Mouse (Mus musculus): ENCODE measurements at regions not wholly inside any gene's neighbourhood (a gene's known extent, or its start where the extent isn't known, plus 50 kb on each side); places are given as distances from the start of the nearest gene placed in this dataset.
A peak's percentile ranks its signal among the peaks of the same experiment; 100 is the strongest.

GRCm38 (mm10) chr17:80801451-80801983 is 73.2 kb upstream of the Map4k3 start:
- ATAC-seq (replicated peaks in 1 of 2; ENCODE audit: insufficient read depth in 1 of 2, low FRiP score in 2 of 2, low TSS enrichment in 1 of 2, low read depth in 1 of 2, poor library complexity in 2 of 2, severe bottlenecking in 2 of 2) = peak; percentile 57 to 73

- no peak for ATAC-seq (replicated peaks in 1 of 2; ENCODE audit: insufficient read depth in 1 of 2, low FRiP score in 2 of 2, low TSS enrichment in 1 of 2, low read depth in 1 of 2, poor library complexity in 2 of 2, severe bottlenecking in 2 of 2)
These were observed 72.6 kb upstream of the Map4k3 start for GRCm38 (mm10) chr17:80800877-80801276.

GRCm38 (mm10) chr17:80800454-80800853 is 72.2 kb upstream of the Map4k3 start:
- ATAC-seq (replicated peaks in 1 of 2; ENCODE audit: insufficient read depth in 1 of 2, low FRiP score in 2 of 2, low TSS enrichment in 1 of 2, low read depth in 1 of 2, poor library complexity in 2 of 2, severe bottlenecking in 2 of 2) = no peak

GRCm38 (mm10) chr17:80799061-80799460 is 70.8 kb upstream of the Map4k3 start:
- ATAC-seq (replicated peaks in 1 of 2; ENCODE audit: insufficient read depth in 1 of 2, low FRiP score in 2 of 2, low TSS enrichment in 1 of 2, low read depth in 1 of 2, poor library complexity in 2 of 2, severe bottlenecking in 2 of 2) = no peak

- ATAC-seq (replicated peaks in 1 of 2; ENCODE audit: insufficient read depth in 1 of 2, low FRiP score in 2 of 2, low TSS enrichment in 1 of 2, low read depth in 1 of 2, poor library complexity in 2 of 2, severe bottlenecking in 2 of 2) = peak in 1 of 2 experiments; percentile 23; a peak in 1 of 4 replicates
These were observed 70.1 kb upstream of the Map4k3 start for GRCm38 (mm10) chr17:80798281-80798980.

GRCm38 (mm10) chr17:80796790-80797189 is 68.5 kb upstream of the Map4k3 start:
- no peak for ATAC-seq (replicated peaks in 1 of 2; ENCODE audit: insufficient read depth in 1 of 2, low FRiP score in 2 of 2, low TSS enrichment in 1 of 2, low read depth in 1 of 2, poor library complexity in 2 of 2, severe bottlenecking in 2 of 2)

GRCm38 (mm10) chr17:80796386-80796785 is 68.1 kb upstream of the Map4k3 start:
- no peak for ATAC-seq (replicated peaks in 1 of 2; ENCODE audit: insufficient read depth in 1 of 2, low FRiP score in 2 of 2, low TSS enrichment in 1 of 2, low read depth in 1 of 2, poor library complexity in 2 of 2, severe bottlenecking in 2 of 2)

GRCm38 (mm10) chr17:80795453-80796105 is 67.3 kb upstream of the Map4k3 start:
- no peak for ATAC-seq (replicated peaks in 1 of 2; ENCODE audit: insufficient read depth in 1 of 2, low FRiP score in 2 of 2, low TSS enrichment in 1 of 2, low read depth in 1 of 2, poor library complexity in 2 of 2, severe bottlenecking in 2 of 2)

- peak; percentile 24 to 36; a peak in 1 of 4 replicates for ATAC-seq (replicated peaks in 1 of 2; ENCODE audit: insufficient read depth in 1 of 2, low FRiP score in 2 of 2, low TSS enrichment in 1 of 2, low read depth in 1 of 2, poor library complexity in 2 of 2, severe bottlenecking in 2 of 2)
These were observed 64.3 kb upstream of the Map4k3 start for GRCm38 (mm10) chr17:80792605-80793004.

- ATAC-seq (replicated peaks in 1 of 2; ENCODE audit: insufficient read depth in 1 of 2, low FRiP score in 2 of 2, low TSS enrichment in 1 of 2, low read depth in 1 of 2, poor library complexity in 2 of 2, severe bottlenecking in 2 of 2) = peak; percentile 13 to 51; a peak in 2 of 4 replicates
These were observed 61.4 kb upstream of the Map4k3 start for GRCm38 (mm10) chr17:80789706-80790105.

- no peak for ATAC-seq (replicated peaks in 1 of 2; ENCODE audit: insufficient read depth in 1 of 2, low FRiP score in 2 of 2, low TSS enrichment in 1 of 2, low read depth in 1 of 2, poor library complexity in 2 of 2, severe bottlenecking in 2 of 2)
These were observed 60.7 kb upstream of the Map4k3 start for GRCm38 (mm10) chr17:80789000-80789399.

GRCm38 (mm10) chr17:80786858-80787257 is 58.6 kb upstream of the Map4k3 start:
- ATAC-seq (replicated peaks in 1 of 2; ENCODE audit: insufficient read depth in 1 of 2, low FRiP score in 2 of 2, low TSS enrichment in 1 of 2, low read depth in 1 of 2, poor library complexity in 2 of 2, severe bottlenecking in 2 of 2) = no peak

- no peak for ATAC-seq (replicated peaks in 1 of 2; ENCODE audit: insufficient read depth in 1 of 2, low FRiP score in 2 of 2, low TSS enrichment in 1 of 2, low read depth in 1 of 2, poor library complexity in 2 of 2, severe bottlenecking in 2 of 2)
These were observed 58.0 kb upstream of the Map4k3 start for GRCm38 (mm10) chr17:80786061-80786851.

- no peak for ATAC-seq (replicated peaks in 1 of 2; ENCODE audit: insufficient read depth in 1 of 2, low FRiP score in 2 of 2, low TSS enrichment in 1 of 2, low read depth in 1 of 2, poor library complexity in 2 of 2, severe bottlenecking in 2 of 2)
These were observed 57.2 kb upstream of the Map4k3 start for GRCm38 (mm10) chr17:80785476-80785875.

- no peak for ATAC-seq (replicated peaks in 1 of 2; ENCODE audit: insufficient read depth in 1 of 2, low FRiP score in 2 of 2, low TSS enrichment in 1 of 2, low read depth in 1 of 2, poor library complexity in 2 of 2, severe bottlenecking in 2 of 2)
These were observed 56.8 kb upstream of the Map4k3 start for GRCm38 (mm10) chr17:80785049-80785448.

GRCm38 (mm10) chr17:80782233-80782632 is 53.9 kb upstream of the Map4k3 start:
- no peak for ATAC-seq (replicated peaks in 1 of 2; ENCODE audit: insufficient read depth in 1 of 2, low FRiP score in 2 of 2, low TSS enrichment in 1 of 2, low read depth in 1 of 2, poor library complexity in 2 of 2, severe bottlenecking in 2 of 2)

- ATAC-seq (replicated peaks in 1 of 2; ENCODE audit: insufficient read depth in 1 of 2, low FRiP score in 2 of 2, low TSS enrichment in 1 of 2, low read depth in 1 of 2, poor library complexity in 2 of 2, severe bottlenecking in 2 of 2) = no peak
These were observed 53.3 kb upstream of the Map4k3 start for GRCm38 (mm10) chr17:80781621-80782020.

GRCm38 (mm10) chr17:80780303-80780702 is 52.0 kb upstream of the Map4k3 start:
- no peak for ATAC-seq (replicated peaks in 1 of 2; ENCODE audit: insufficient read depth in 1 of 2, low FRiP score in 2 of 2, low TSS enrichment in 1 of 2, low read depth in 1 of 2, poor library complexity in 2 of 2, severe bottlenecking in 2 of 2)
